Mouse (Mus musculus) testis, adult 2 months (tissue): ENCODE measurements around the gene Icos. TPM values are rescaled to one million over a fixed set of nuclear protein-coding genes. Genes with fewer than 3 reads are reported as not detected.

Experiments used
- H3K27ac ChIP-seq: fragments of 200-500 bp; 2 replicates; pipeline ENCODE4 v1.5.1; 2012; ENCODE audit warnings: low read depth, low read length; ENCODE audit not compliant: control insufficient read depth, insufficient read depth
- H3K27me3 ChIP-seq: fragments of 200-500 bp; 2 replicates; pipeline ENCODE4 v1.6.1; 2012; ENCODE audit warnings: mild to moderate bottlenecking, low read length, moderate library complexity; ENCODE audit not compliant: control insufficient read depth, insufficient read depth
- H3K36me3 ChIP-seq: fragments of 200-500 bp; 2 replicates; pipeline ENCODE4 v1.6.1; 2012; ENCODE audit warnings: mild to moderate bottlenecking, low read length; ENCODE audit not compliant: control insufficient read depth, insufficient read depth
- H3K4me1 ChIP-seq: fragments of 200-500 bp; 2 replicates; pipeline ENCODE4 v1.6.1; 2012; ENCODE audit warnings: low read length; ENCODE audit not compliant: control insufficient read depth, insufficient read depth
- H3K4me3 ChIP-seq: fragments of 200-500 bp; 2 replicates; pipeline ENCODE4 v1.5.1; 2012; ENCODE audit warnings: low read depth, mild to moderate bottlenecking, low read length, moderate library complexity, mixed read lengths; ENCODE audit not compliant: control insufficient read depth
- CTCF ChIP-seq: fragments of 200-500 bp; IDR thresholded peaks from 2 replicates; pipeline ENCODE4 v1.5.1; 2012; ENCODE audit warnings: low read depth, mild to moderate bottlenecking, inconsistent platforms, low read length, moderate library complexity; ENCODE audit not compliant: control insufficient read depth, insufficient read depth, insufficient replicate concordance
- POLR2A ChIP-seq: fragments of 200-500 bp; IDR thresholded peaks from 2 replicates; pipeline ENCODE4 v1.6.1; 2012; ENCODE audit warnings: low read depth, mild to moderate bottlenecking, inconsistent platforms, low read length, moderate library complexity; ENCODE audit not compliant: control insufficient read depth
- polyA plus RNA-seq: library from polyadenylated mRNA; depleted of rRNA; stranded (reverse); fragments of >200 nt; gene quantifications from 2 replicates; pipeline ENCODE4 v1.2.3, GENCODE M21; 2012; rRNA removed

Icos gene
- polyA plus RNA-seq, 1 experiment: 0.07 TPM

GRCm38 (mm10) chr1:61039310-61039709 lies 61.6 kb downstream of the Icos start:
- no peak overlapping the region for H3K27ac ChIP-seq
- no peak overlapping the region for H3K4me3 ChIP-seq
- no peaks in the 10 kb centered on the region for H3K36me3 ChIP-seq
- TF ChIP-seq POLR2A (no peak), CTCF (no peak)
- no peaks in the 10 kb centered on the region for H3K27me3 ChIP-seq
- no peaks in the 10 kb centered on the region for H3K4me1 ChIP-seq

DNA sequence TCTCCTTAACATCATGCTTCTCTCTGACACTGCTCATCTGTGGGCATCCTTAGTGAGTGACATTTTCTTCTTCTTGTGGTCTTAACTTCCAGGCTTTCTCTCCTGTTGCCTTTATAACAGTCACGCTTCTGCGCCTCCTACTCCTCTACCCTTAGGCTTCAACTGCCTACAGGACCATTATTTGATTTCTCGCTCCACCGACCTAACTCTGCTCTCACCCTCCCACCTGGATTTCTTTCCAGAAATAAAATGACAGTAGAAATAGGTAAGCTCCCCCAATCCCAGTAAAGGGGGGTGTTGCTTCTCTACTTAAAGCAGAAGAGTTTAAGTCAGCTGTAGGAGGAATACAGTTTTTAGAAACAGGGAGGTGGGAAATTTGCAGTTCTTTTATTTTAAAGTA lies 62.7 kb downstream of the Icos start:
- Histone ChIP-seq H3K36me3 (no peaks in the 10 kb centered on the region), H3K4me3 (no peak overlapping the region), H3K4me1 (no peaks in the 10 kb centered on the region), H3K27ac (no peak overlapping the region), H3K27me3 (no peaks in the 10 kb centered on the region)
- TF ChIP-seq CTCF (no peak), POLR2A (no peak)

DNA sequence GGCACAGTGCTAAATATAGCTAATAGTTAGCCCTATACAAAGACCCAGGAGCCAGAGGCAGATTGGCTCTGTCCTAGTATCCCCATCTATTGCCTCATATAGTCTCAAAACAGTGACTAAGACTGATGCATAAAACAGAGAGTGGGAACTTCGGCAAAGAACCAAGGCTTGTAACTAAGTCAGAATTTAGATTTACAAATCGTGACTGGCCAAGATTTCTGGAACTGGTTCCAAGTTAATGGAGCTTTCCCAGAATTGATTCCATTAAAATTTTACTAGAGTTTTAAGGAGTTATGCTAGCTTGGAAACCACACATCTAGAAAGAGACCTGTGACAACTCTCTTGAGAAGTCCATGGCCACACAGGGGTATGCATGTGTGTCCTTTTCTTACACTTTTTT lies 65.1 kb downstream of the Icos start:
- TF ChIP-seq POLR2A (no peak), CTCF (no peak)
- Histone ChIP-seq H3K4me3 (no peak overlapping the region), H3K4me1 (no peaks in the 10 kb centered on the region), H3K27ac (no peak overlapping the region), H3K27me3 (no peaks in the 10 kb centered on the region), H3K36me3 (no peaks in the 10 kb centered on the region)

DNA sequence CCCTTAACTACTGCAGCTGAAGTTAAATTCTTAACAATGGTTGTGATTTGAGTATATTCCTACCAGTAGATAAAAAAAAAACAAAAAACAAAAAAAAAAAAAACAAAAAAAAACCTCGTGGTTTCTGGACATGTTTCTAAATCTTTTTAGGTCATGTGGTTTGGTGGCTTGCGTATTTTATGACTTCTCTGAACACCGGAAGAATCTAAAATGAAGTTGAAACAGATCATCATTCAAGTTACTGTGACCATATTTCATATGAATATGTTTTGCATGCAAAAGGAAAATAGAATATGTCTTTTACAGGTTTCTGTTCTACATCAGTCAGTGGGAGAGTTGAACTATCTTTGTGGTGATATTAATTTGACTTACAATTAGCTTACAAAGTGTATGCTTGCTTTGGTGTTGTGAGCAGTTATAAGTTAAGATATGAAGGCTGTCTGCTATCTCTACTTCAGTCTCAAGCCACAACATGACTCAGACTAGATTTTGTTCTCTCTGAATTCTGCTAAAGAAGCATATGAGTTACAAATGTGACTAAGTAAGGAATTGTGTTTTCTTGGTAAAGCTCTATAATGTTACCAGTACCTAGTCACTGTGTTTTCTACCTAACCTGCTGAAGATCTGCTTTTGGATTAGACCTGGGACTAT lies 68.5 kb downstream of the Icos start:
- Histone ChIP-seq H3K4me1 (no peaks in the 10 kb centered on the region), H3K27me3 (no peaks in the 10 kb centered on the region), H3K27ac (no peak overlapping the region), H3K4me3 (no peak overlapping the region), H3K36me3 (no peaks in the 10 kb centered on the region)
- TF ChIP-seq POLR2A (no peak), CTCF (no peak)

GRCm38 (mm10) chr1:61047336-61047735 lies 69.6 kb downstream of the Icos start:
- no peak for TF ChIP-seq POLR2A
- no peak for TF ChIP-seq CTCF
- no peaks in the 10 kb centered on the region for H3K27me3 ChIP-seq
- H3K4me3 ChIP-seq: no peak overlapping the region
- H3K36me3 ChIP-seq: no peaks in the 10 kb centered on the region
- no peak overlapping the region for H3K27ac ChIP-seq
- no peaks in the 10 kb centered on the region for H3K4me1 ChIP-seq

Other genes starting within 250 kb of the Icos start
- gene Ctla4, start 90.9 kb upstream of the Icos start, polyA plus RNA-seq: not detected in 2 replicates